Mouse (Mus musculus) urinary bladder, postnatal 36 days (tissue): ENCODE measurements at regions not wholly inside any gene's neighbourhood (a gene's known extent, or its start where the extent isn't known, plus 50 kb on each side); places are given as distances from the start of the nearest gene placed in this dataset.

Source experiments
- DNase-seq, 2 experiments: peaks; one replicate each; pipeline ENCODE4 v3.0.0; 2022; ENCODE audit warnings: low spot score in 2 of 2, mixed read lengths in 1 of 2

DNA sequence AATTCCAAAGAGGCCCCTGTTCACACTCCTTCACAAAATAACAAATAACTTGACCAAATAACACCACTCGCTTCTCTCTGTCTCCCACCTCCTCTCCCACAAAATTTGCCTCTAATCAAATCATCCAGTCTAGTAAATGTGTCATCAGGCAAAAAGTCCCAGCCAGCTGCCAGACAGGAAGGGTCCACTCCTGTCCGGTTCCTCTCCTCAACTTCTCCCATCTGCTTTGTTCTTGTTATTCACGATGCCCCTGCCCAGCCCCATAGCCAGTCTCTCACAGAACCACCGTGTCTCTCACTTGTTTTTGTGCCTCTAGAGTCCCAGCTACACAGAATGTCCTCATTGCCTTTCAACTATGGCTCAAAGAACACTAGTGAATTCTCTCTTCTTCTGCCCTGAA, 53.8 kb downstream of the Ch25h start:
- DNase-seq: no peak

GRCm38 (mm10) chr19:34420293-34420792, 54.6 kb downstream of the Ch25h start:
- DNase-seq: no peak

GRCm38 (mm10) chr19:34407176-34407575, 67.8 kb downstream of the Ch25h start:
- no peak for DNase-seq

DNA sequence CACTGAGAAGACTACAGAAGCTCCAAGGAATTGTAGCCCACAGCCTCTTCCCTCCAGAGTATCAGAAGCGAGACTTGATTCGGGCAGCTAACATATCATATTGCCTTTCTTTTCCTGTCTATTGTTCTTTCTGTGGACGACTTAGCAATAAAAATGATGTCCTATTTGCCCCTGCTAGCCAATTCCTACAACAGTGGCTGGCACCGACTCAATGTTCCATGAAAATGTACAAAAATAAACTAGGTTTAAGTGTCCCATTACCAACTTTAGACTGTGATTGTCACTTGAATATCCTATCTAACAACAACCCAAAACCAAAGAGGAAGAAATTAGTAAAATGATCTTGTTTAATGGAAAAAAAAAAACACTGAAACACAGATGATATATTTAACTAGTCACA, 68.3 kb downstream of the Ch25h start:
- DNase-seq: no peak

GRCm38 (mm10) chr19:34396276-34396675, 78.7 kb downstream of the Ch25h start:
- no peak for DNase-seq

- no peak for DNase-seq
These were observed 85.0 kb downstream of the Ch25h start for GRCm38 (mm10) chr19:34389940-34390339.

DNA sequence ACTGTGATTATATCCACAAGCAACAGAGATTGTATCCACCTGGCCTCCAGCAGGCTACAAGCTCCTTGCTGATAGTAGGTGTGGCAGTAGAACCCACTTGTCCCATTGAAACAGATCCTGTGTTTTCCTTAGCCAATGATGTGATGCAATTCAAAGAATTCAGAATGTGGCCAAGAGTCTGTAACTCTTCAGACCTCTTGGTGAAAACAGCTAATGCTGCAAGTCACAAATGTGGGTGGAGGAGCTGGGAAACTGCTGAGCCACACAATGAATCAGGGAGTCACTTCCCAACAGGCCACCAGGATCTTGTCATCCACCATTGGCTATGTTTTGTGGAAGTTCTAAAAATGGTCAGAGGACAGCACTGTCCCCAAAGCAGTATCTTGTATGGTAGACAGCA, 92.1 kb downstream of the Fas start:
- peak in 1 of 2 experiments; percentile 7 for DNase-seq
